Mouse (Mus musculus) thymus, adult 2 months (tissue): ENCODE results near the gene B3gnt7. TPM values are rescaled to one million over a fixed set of nuclear protein-coding genes. Genes with fewer than 3 reads are reported as not detected.
A peak's percentile ranks its signal among the peaks of the same experiment; 100 is the strongest.

ENCODE experiments used
- DNase-seq: peaks from one replicate; pipeline ENCODE4 v3.0.0; 2021
- H3K27ac ChIP-seq: fragments of 200-500 bp; 2 replicates; pipeline ENCODE4 v1.5.1; 2012; ENCODE audit warnings: low read length, control low read depth; ENCODE audit not compliant: control insufficient read depth, insufficient read depth
- H3K27me3 ChIP-seq: fragments of 200-500 bp; 2 replicates; pipeline ENCODE4 v1.6.1; 2012; ENCODE audit warnings: mild to moderate bottlenecking, low read length, moderate library complexity, mixed read lengths; ENCODE audit not compliant: control insufficient read depth, insufficient read depth
- H3K36me3 ChIP-seq: fragments of 200-500 bp; 2 replicates; pipeline ENCODE4 v1.6.1; 2012; ENCODE audit warnings: mild to moderate bottlenecking, low read length, moderate library complexity; ENCODE audit not compliant: control insufficient read depth, insufficient read depth
- H3K4me1 ChIP-seq: fragments of 200-500 bp; replicated peaks from 2 replicates; pipeline ENCODE4 v1.6.1; 2012; ENCODE audit warnings: low read length; ENCODE audit not compliant: control insufficient read depth, insufficient read depth
- H3K4me3 ChIP-seq: fragments of 200-500 bp; 2 replicates; pipeline ENCODE4 v1.5.1; 2012; ENCODE audit warnings: mild to moderate bottlenecking, low read length, control low read depth, moderate library complexity; ENCODE audit not compliant: control insufficient read depth, insufficient read depth
- CTCF ChIP-seq: fragments of 200-500 bp; IDR thresholded peaks from 2 replicates; pipeline ENCODE4 v1.5.1; 2012; ENCODE audit warnings: mild to moderate bottlenecking, control low read depth, low read length, moderate library complexity, borderline replicate concordance; ENCODE audit not compliant: control insufficient read depth, poor library complexity, insufficient read depth; ENCODE audit errors: extremely low read depth
- POLR2A ChIP-seq: fragments of 200-500 bp; IDR thresholded peaks from 2 replicates; pipeline ENCODE4 v1.6.1; 2012; ENCODE audit warnings: mild to moderate bottlenecking, low read length, control low read depth, moderate library complexity; ENCODE audit not compliant: control insufficient read depth, poor library complexity, insufficient read depth; ENCODE audit errors: extremely low read depth
- WGBS: fragments of 180-500 bp; shearing (Covaris S2); methylation state at CpG from one replicate; pipeline ENCODE4 v1.1.7; 2018; 5-methylcytosine and 5-hydroxymethylcytosine counted together
- polyA plus RNA-seq: library from polyadenylated mRNA; depleted of rRNA; stranded (reverse); fragments of >200 nt; gene quantifications from 2 replicates; pipeline ENCODE4 v1.2.3, GENCODE M21; 2012

B3gnt7 gene
- polyA plus RNA-seq, 1 experiment = 1.5 TPM

GRCm38 (mm10) chr1:86300731-86301130, 1.9 kb upstream of the B3gnt7 start:
- no peak overlapping the region for H3K4me3 ChIP-seq
- TF ChIP-seq POLR2A (no peak), CTCF (no peak)
- WGBS = 7% methylated on average over 7 of the region's 7 CpGs
- H3K4me1 ChIP-seq = peaks cover 29% of the 10 kb centered on the region
- H3K27ac ChIP-seq = no peak overlapping the region
- peak; percentile 12 for DNase-seq
- H3K27me3 ChIP-seq = no peaks in the 10 kb centered on the region; the same call in 1 of the 2 replicates
- no peaks in the 10 kb centered on the region for H3K36me3 ChIP-seq

- H3K4me3 ChIP-seq = no peak overlapping the region
- H3K27me3 ChIP-seq = no peaks in the 10 kb centered on the region; the same call in 1 of the 2 replicates
- no peaks in the 10 kb centered on the region for H3K36me3 ChIP-seq
- DNase-seq = peak; percentile 63
- TF ChIP-seq CTCF = no peak
- no peak for TF ChIP-seq POLR2A
- H3K27ac ChIP-seq = no peak overlapping the region
- WGBS = 21% methylated on average over 6 of the region's 6 CpGs
- H3K4me1 ChIP-seq = peaks cover 29% of the 10 kb centered on the region
These were observed 1.2 kb upstream of the B3gnt7 start for GRCm38 (mm10) chr1:86301221-86302091.

- Histone ChIP-seq H3K4me1 (peaks cover 29% of the 10 kb centered on the region), H3K27ac (no peak overlapping the region), H3K4me3 (peak overlapping the region; percentile 31), H3K27me3 (no peaks in the 10 kb centered on the region; the same call in 1 of the 2 replicates), H3K36me3 (no peaks in the 10 kb centered on the region)
- peak; percentile 18 for DNase-seq
- no peak for TF ChIP-seq POLR2A
- TF ChIP-seq CTCF = no peak
- WGBS = 3% methylated on average over 65 of the region's 65 CpGs
These were observed 636 bp downstream of the B3gnt7 start for GRCm38 (mm10) chr1:86303063-86303872.

- no peaks in the 10 kb centered on the region; the same call in 1 of the 2 replicates for H3K27me3 ChIP-seq
- peak overlapping the region; percentile 31 for H3K4me3 ChIP-seq
- no peak overlapping the region for H3K27ac ChIP-seq
- no peak for TF ChIP-seq POLR2A
- no peak for TF ChIP-seq CTCF
- H3K36me3 ChIP-seq = no peaks in the 10 kb centered on the region
- WGBS = 15% methylated on average over 16 of the region's 16 CpGs
- DNase-seq = no peak
- peaks cover 29% of the 10 kb centered on the region for H3K4me1 ChIP-seq
These were observed 1.2 kb downstream of the B3gnt7 start for GRCm38 (mm10) chr1:86303873-86304250.

GRCm38 (mm10) chr1:86306686-86307085, 4.1 kb downstream of the B3gnt7 start:
- peaks cover 17% of the 10 kb centered on the region for H3K4me1 ChIP-seq
- no peak for DNase-seq
- WGBS = 94% methylated on average over 3 of the region's 3 CpGs
- no peak overlapping the region for H3K4me3 ChIP-seq
- H3K27ac ChIP-seq = no peak overlapping the region
- TF ChIP-seq POLR2A = no peak
- TF ChIP-seq CTCF = no peak
- H3K27me3 ChIP-seq = no peaks in the 10 kb centered on the region; the same call in 1 of the 2 replicates
- H3K36me3 ChIP-seq = no peaks in the 10 kb centered on the region

GRCm38 (mm10) chr1:86307177-86307762, 4.6 kb downstream of the B3gnt7 start:
- Histone ChIP-seq H3K27ac (no peak overlapping the region), H3K4me1 (peaks cover 12% of the 10 kb centered on the region), H3K36me3 (no peaks in the 10 kb centered on the region), H3K4me3 (no peak overlapping the region), H3K27me3 (no peaks in the 10 kb centered on the region; the same call in 1 of the 2 replicates)
- TF ChIP-seq CTCF (no peak), POLR2A (no peak)
- WGBS = 82% methylated on average over 7 of the region's 7 CpGs
- DNase-seq = no peak
